Mouse (Mus musculus): ENCODE data around the gene Adgrg3. TPM values are rescaled to one million over a fixed set of nuclear protein-coding genes. Genes with fewer than 3 reads are reported as not detected.

The Adgrg3 gene
- polyA plus RNA-seq, 1 experiment from 2014 or later, result 2.7 TPM

GRCm38 (mm10) chr8:95041883-95042784 lies 24.6 kb downstream of the Adgrg3 start:
- no peak overlapping the region for H3K4me3 ChIP-seq
- ATAC-seq (ENCODE audit: low FRiP score, low read depth), result no peak
- H3K9me3 ChIP-seq, result no peaks in the 10 kb centered on the region
- no peak overlapping the region for H3K4me2 ChIP-seq (replicated peaks)
- 77% methylated on average over 6 of the region's 6 CpGs for WGBS
- no peaks in the 10 kb centered on the region for H3K36me3 ChIP-seq
- H3K4me1 ChIP-seq, result no peaks in the 10 kb centered on the region
- H3K27ac ChIP-seq (replicated peaks), result no peak overlapping the region
- H3K27me3 ChIP-seq, result no peaks in the 10 kb centered on the region
- H3K9ac ChIP-seq (replicated peaks), result no peak overlapping the region

GRCm38 (mm10) chr8:95044811-95045210 lies 27.3 kb downstream of the Adgrg3 start:
- H3K4me1 ChIP-seq, result peaks cover 8% of the 10 kb centered on the region; the same call in 1 of the 2 replicates
- H3K27me3 ChIP-seq, result no peaks in the 10 kb centered on the region
- H3K4me2 ChIP-seq (replicated peaks), result no peak overlapping the region
- H3K4me3 ChIP-seq, result no peak overlapping the region
- no peaks in the 10 kb centered on the region for H3K9me3 ChIP-seq
- H3K27ac ChIP-seq (replicated peaks), result no peak overlapping the region
- no peaks in the 10 kb centered on the region for H3K36me3 ChIP-seq
- WGBS, result 50% methylated on average over 4 of the region's 4 CpGs
- H3K9ac ChIP-seq (replicated peaks), result no peak overlapping the region
- no peak for ATAC-seq (ENCODE audit: low FRiP score, low read depth)

- Histone ChIP-seq H3K4me3 (no peak overlapping the region), H3K4me2 (replicated peaks) (no peak overlapping the region), H3K9me3 (no peaks in the 10 kb centered on the region), H3K27ac (replicated peaks) (no peak overlapping the region), H3K9ac (replicated peaks) (no peak overlapping the region), H3K36me3 (no peaks in the 10 kb centered on the region), H3K4me1 (peaks cover 8% of the 10 kb centered on the region; the same call in 1 of the 2 replicates), H3K27me3 (no peaks in the 10 kb centered on the region)
- no peak for ATAC-seq (ENCODE audit: low FRiP score, low read depth)
- WGBS, result 85% methylated on average over 3 of the region's 3 CpGs
Observed at GRCm38 (mm10) chr8:95046982-95047381, 29.5 kb downstream of the Adgrg3 start.

GRCm38 (mm10) chr8:95047884-95048680 lies 30.6 kb downstream of the Adgrg3 start:
- H3K4me3 ChIP-seq, result no peak overlapping the region
- no peak for ATAC-seq (ENCODE audit: low FRiP score, low read depth)
- H3K36me3 ChIP-seq, result no peaks in the 10 kb centered on the region
- WGBS, result 65% methylated on average over 6 of the region's 6 CpGs
- peaks cover 8% of the 10 kb centered on the region; the same call in 1 of the 2 replicates for H3K4me1 ChIP-seq
- no peak overlapping the region for H3K9ac ChIP-seq (replicated peaks)
- H3K27ac ChIP-seq (replicated peaks), result no peak overlapping the region
- no peaks in the 10 kb centered on the region for H3K9me3 ChIP-seq
- no peak overlapping the region for H3K4me2 ChIP-seq (replicated peaks)
- no peaks in the 10 kb centered on the region for H3K27me3 ChIP-seq

GRCm38 (mm10) chr8:95049636-95050035 lies 32.1 kb downstream of the Adgrg3 start:
- H3K4me1 ChIP-seq, result peaks cover 8% of the 10 kb centered on the region; the same call in 1 of the 2 replicates
- H3K27me3 ChIP-seq, result no peaks in the 10 kb centered on the region
- H3K4me2 ChIP-seq (replicated peaks), result no peak overlapping the region
- no peak overlapping the region for H3K4me3 ChIP-seq
- ATAC-seq (ENCODE audit: low FRiP score, low read depth), result no peak
- H3K9ac ChIP-seq (replicated peaks), result no peak overlapping the region
- H3K27ac ChIP-seq (replicated peaks), result no peak overlapping the region
- no peaks in the 10 kb centered on the region for H3K9me3 ChIP-seq
- H3K36me3 ChIP-seq, result no peaks in the 10 kb centered on the region
- 88% methylated on average over 2 of the region's 2 CpGs for WGBS

- ATAC-seq (ENCODE audit: low FRiP score, low read depth), result no peak
- no peak overlapping the region for H3K27ac ChIP-seq (replicated peaks)
- H3K4me3 ChIP-seq, result no peak overlapping the region
- no peaks in the 10 kb centered on the region for H3K9me3 ChIP-seq
- no peaks in the 10 kb centered on the region for H3K27me3 ChIP-seq
- H3K36me3 ChIP-seq, result no peaks in the 10 kb centered on the region
- 67% methylated on average over 6 of the region's 6 CpGs for WGBS
- 0 out of 2 replicates have a peak, but pooled peaks cover 2% of the 10 kb centered on the region for H3K4me1 ChIP-seq
- no peak overlapping the region for H3K9ac ChIP-seq (replicated peaks)
- no peak overlapping the region for H3K4me2 ChIP-seq (replicated peaks)
Observed at GRCm38 (mm10) chr8:95054438-95054837, 36.9 kb downstream of the Adgrg3 start.

- no peak within 1 kb of the TSS for H3K27ac ChIP-seq (replicated peaks)
- no peak within 1 kb of the TSS for H3K9ac ChIP-seq (replicated peaks)
- H3K27me3 ChIP-seq, result no peaks in the 10 kb centered on the region
- no peak within 1 kb of the TSS for H3K4me3 ChIP-seq
- peak; percentile 83 for ATAC-seq (ENCODE audit: low FRiP score, low read depth)
- 7% methylated on average over 2 of the region's 2 CpGs for WGBS
- H3K4me2 ChIP-seq (replicated peaks), result no peak within 1 kb of the TSS
- no peaks in the 10 kb centered on the region for H3K36me3 ChIP-seq
- no peaks in the 10 kb centered on the region for H3K9me3 ChIP-seq
- 0 out of 2 replicates have a peak, but pooled peaks cover 2% of the 10 kb centered on the region for H3K4me1 ChIP-seq
Observed at GRCm38 (mm10) chr8:95054927-95055510, 37.5 kb downstream of the Adgrg3 start, which contains the start of gene Drc7. Drc7 (plus strand) TSS chr8:95055103.

- WGBS, result 87% methylated on average over 5 of the region's 5 CpGs
- H3K27ac ChIP-seq (replicated peaks), result no peak overlapping the region
- no peak overlapping the region for H3K4me3 ChIP-seq
Observed at GRCm38 (mm10) chr8:95056414-95056813, 38.9 kb downstream of the Adgrg3 start.

GRCm38 (mm10) chr8:95058661-95059060 lies 41.2 kb downstream of the Adgrg3 start:
- H3K36me3 ChIP-seq, result no peaks in the 10 kb centered on the region
- no peaks in the 10 kb centered on the region for H3K9me3 ChIP-seq
- ATAC-seq (ENCODE audit: low FRiP score, low read depth), result no peak
- H3K9ac ChIP-seq (replicated peaks), result no peak overlapping the region
- 87% methylated on average over 6 of the region's 6 CpGs for WGBS
- no peak overlapping the region for H3K4me2 ChIP-seq (replicated peaks)
- 0 out of 2 replicates have a peak, but pooled peaks cover 2% of the 10 kb centered on the region for H3K4me1 ChIP-seq
- no peaks in the 10 kb centered on the region for H3K27me3 ChIP-seq
- H3K4me3 ChIP-seq, result no peak overlapping the region
- no peak overlapping the region for H3K27ac ChIP-seq (replicated peaks)

More at GRCm38 (mm10) chr8:95056414-95056813, 38.9 kb downstream of the Adgrg3 start:
- Histone ChIP-seq H3K36me3 (no peaks in the 10 kb centered on the region), H3K4me2 (replicated peaks) (no peak overlapping the region), H3K9me3 (no peaks in the 10 kb centered on the region), H3K4me1 (0 out of 2 replicates have a peak, but pooled peaks cover 2% of the 10 kb centered on the region), H3K27me3 (no peaks in the 10 kb centered on the region), H3K9ac (replicated peaks) (no peak overlapping the region)
- ATAC-seq (ENCODE audit: low FRiP score, low read depth), result no peak

GRCm38 (mm10) chr8:95059812-95060533 lies 42.5 kb downstream of the Adgrg3 start:
- H3K9me3 ChIP-seq, result no peaks in the 10 kb centered on the region
- no peaks in the 10 kb centered on the region for H3K27me3 ChIP-seq
- no peaks in the 10 kb centered on the region for H3K36me3 ChIP-seq
- H3K9ac ChIP-seq (replicated peaks), result no peak overlapping the region
- 0 out of 2 replicates have a peak, but pooled peaks cover 2% of the 10 kb centered on the region for H3K4me1 ChIP-seq
- H3K4me3 ChIP-seq, result no peak overlapping the region
- ATAC-seq (ENCODE audit: low FRiP score, low read depth), result no peak
- H3K27ac ChIP-seq (replicated peaks), result no peak overlapping the region
- no peak overlapping the region for H3K4me2 ChIP-seq (replicated peaks)
- 73% methylated on average over 6 of the region's 6 CpGs for WGBS

- Histone ChIP-seq H3K4me1 (no peaks in the 10 kb centered on the region), H3K4me3 (no peak overlapping the region), H3K4me2 (replicated peaks) (no peak overlapping the region), H3K9ac (replicated peaks) (no peak overlapping the region), H3K27me3 (no peaks in the 10 kb centered on the region), H3K9me3 (no peaks in the 10 kb centered on the region), H3K36me3 (no peaks in the 10 kb centered on the region), H3K27ac (replicated peaks) (no peak overlapping the region)
- no peak for ATAC-seq (ENCODE audit: low FRiP score, low read depth)
- WGBS, result 91% methylated on average over 2 of the region's 2 CpGs
Observed at GRCm38 (mm10) chr8:95064531-95064930, 47.0 kb downstream of the Adgrg3 start.

All from midbrain, embryonic 12.5 days (tissue).